Mouse (Mus musculus) ES-E14 (cell line): Measurements from ENCODE around the gene Rps13. TPM values are rescaled to one million over a fixed set of nuclear protein-coding genes. Genes with fewer than 3 reads are reported as not detected.

Source experiments
- DNase-seq: peaks from one replicate; pipeline ENCODE4 v3.0.0-alpha.2; 2013; ENCODE audit warnings: low read depth, low spot score
- H3K27ac ChIP-seq: 2 replicates; pipeline ENCODE4 v1.5.1; 2012; ENCODE audit warnings: low read depth, mild to moderate bottlenecking, low read length, moderate library complexity, mixed read lengths; ENCODE audit not compliant: poor library complexity, insufficient read depth, severe bottlenecking
- H3K36me3 ChIP-seq: 2 replicates; pipeline ENCODE4 v1.6.1; 2012; ENCODE audit warnings: mild to moderate bottlenecking, low read length, moderate library complexity, mixed read lengths; ENCODE audit not compliant: control insufficient read depth, poor library complexity, insufficient read depth, severe bottlenecking
- H3K4me1 ChIP-seq, 2 experiments: fragments of 150-350 bp in 1 of 2; sonication (generic) in 1 of 2; 2 replicates each; pipeline ENCODE4 v1.6.1; 2012; ENCODE audit warnings: low read length in 2 of 2, mild to moderate bottlenecking in 1 of 2, mixed read lengths in 1 of 2; ENCODE audit not compliant: control insufficient read depth in 2 of 2, insufficient read depth in 2 of 2, poor library complexity in 1 of 2
- H3K4me3 ChIP-seq, 2 experiments: fragments of 150-350 bp in 1 of 2; sonication (generic) in 1 of 2; 2 replicates each; pipeline ENCODE4 v1.5.1; 2012; ENCODE audit warnings: low read length in 2 of 2, low read depth in 1 of 2, mild to moderate bottlenecking in 1 of 2, mixed read lengths in 1 of 2; ENCODE audit not compliant: insufficient read depth in 1 of 2, poor library complexity in 1 of 2, severe bottlenecking in 1 of 2
- H3K9ac ChIP-seq: 2 replicates; pipeline ENCODE4 v1.6.1; 2012; ENCODE audit warnings: low read depth, mild to moderate bottlenecking, low read length, mixed read lengths; ENCODE audit not compliant: poor library complexity, insufficient read depth, severe bottlenecking
- H3K9me3 ChIP-seq: fragments of 150-350 bp; sonication (generic); 2 replicates; pipeline ENCODE4 v1.6.1; 2012; ENCODE audit warnings: low read depth, mild to moderate bottlenecking, low read length; ENCODE audit not compliant: control insufficient read depth, insufficient read depth
- CHD2 ChIP-seq: IDR thresholded peaks from 2 replicates; pipeline ENCODE4 v1.6.1; 2014; ENCODE audit warnings: mild to moderate bottlenecking, low read depth, low read length, inconsistent platforms
- HCFC1 ChIP-seq: IDR thresholded peaks from 2 replicates; pipeline ENCODE4 v1.6.1; 2012; ENCODE audit warnings: low read length, inconsistent platforms, borderline replicate concordance; ENCODE audit not compliant: insufficient read depth
- MAFK ChIP-seq: IDR thresholded peaks from 2 replicates; pipeline ENCODE4 v1.6.1; 2014; ENCODE audit warnings: mild to moderate bottlenecking, low read depth, low read length, inconsistent platforms; ENCODE audit not compliant: insufficient read depth
- ZC3H11A ChIP-seq: IDR thresholded peaks from 2 replicates; pipeline ENCODE4 v1.6.1; 2012; ENCODE audit warnings: low read depth, mild to moderate bottlenecking, inconsistent platforms, low read length, borderline replicate concordance
- ZNF384 ChIP-seq: IDR thresholded peaks from 2 replicates; pipeline ENCODE4 v1.6.1; 2012; ENCODE audit warnings: low read depth, low read length, inconsistent platforms
- in situ Hi-C, 2 experiments: fragments of 600-800 bp; cut with MboI; formaldehyde crosslinking; loops; one replicate each; pipeline ENCODE4 v1.15.1; 2025; ENCODE audit warnings: low sequenced_read_pairs in 2 of 2, inconsistent platforms in 1 of 2; ENCODE audit not compliant: unreplicated experiment in 2 of 2
- total RNA-seq: library from RNA; depleted of rRNA; stranded (reverse); fragments of 300-350 nt; gene quantifications from 2 replicates; pipeline ENCODE4 v1.2.3, GENCODE M21; 2012

The Rps13 gene
- total RNA-seq, 1 experiment, result 1,038 TPM

DNA sequence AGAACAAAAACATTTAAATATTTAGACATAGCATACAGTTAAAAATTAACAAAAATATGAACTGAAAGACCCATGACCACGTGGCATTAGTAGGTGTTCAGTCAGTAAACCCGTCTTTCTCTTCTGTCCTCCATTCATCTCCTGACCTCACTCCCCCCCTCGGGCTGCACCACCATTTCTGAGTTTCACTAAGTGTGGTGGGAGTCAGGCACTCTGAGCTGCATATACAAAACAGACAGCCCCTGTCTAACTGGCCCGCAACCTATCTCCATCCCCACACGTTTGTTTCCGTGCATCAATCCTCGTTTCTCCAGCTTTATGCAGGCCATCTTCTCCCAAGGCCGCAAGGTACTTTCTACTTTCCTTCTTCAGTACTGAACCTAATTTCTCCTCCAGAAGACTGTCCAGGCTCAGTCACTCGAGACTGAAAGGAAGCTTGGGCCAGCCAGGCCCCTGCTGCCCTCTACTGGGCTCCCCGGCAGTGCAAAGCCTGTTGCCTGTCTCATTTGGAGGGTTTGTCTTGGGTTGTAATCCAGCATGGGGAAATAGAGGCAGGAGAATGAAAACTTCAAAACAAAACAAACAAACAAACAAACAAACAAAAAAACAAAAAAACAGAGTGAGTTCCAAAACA, 10.5 kb downstream of the Rps13 start:
- Histone ChIP-seq H3K9ac (no peak overlapping the region; the same call in 1 of the 2 replicates), H3K4me1 (peaks cover 0 to 3% of the 10 kb centered on the region in 2 experiments; a peak in 1 of 4 replicates), H3K4me3 (no peak overlapping the region), H3K9me3 (no peaks in the 10 kb centered on the region), H3K27ac (no peak overlapping the region), H3K36me3 (no peaks in the 10 kb centered on the region)
- peak; percentile 54 for DNase-seq
- TF ChIP-seq MAFK (no peak), ZC3H11A (peak; percentile 57; the same call in 1 of the 2 replicates), ZNF384 (no peak), HCFC1 (no peak), CHD2 (no peak)
- in situ Hi-C loops, result no loop called here

DNA sequence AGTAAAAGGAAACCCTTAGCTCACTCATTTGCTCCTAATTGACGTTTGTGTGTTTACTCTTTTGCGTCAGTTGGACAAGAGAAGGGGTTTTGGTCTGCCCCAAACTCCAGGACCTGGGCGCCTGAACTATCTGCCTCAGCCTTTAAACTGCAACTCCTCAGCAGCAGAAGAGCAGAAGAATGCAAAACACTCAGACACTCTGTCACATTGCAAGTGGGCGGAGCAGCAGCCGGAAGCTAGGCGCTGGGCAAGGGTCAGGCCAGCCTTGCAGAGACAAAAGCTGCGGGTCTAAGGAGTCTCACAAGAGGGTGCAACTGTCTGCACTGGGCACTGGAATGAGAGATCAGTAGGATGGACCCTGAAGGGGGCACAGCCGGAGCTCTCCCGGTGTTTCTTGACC, 24.5 kb downstream of the Rps13 start:
- H3K4me3 ChIP-seq, result peak overlapping the region in 1 of 2 experiments; percentile 40; a peak in 1 of 4 replicates
- no peak for DNase-seq

DNA sequence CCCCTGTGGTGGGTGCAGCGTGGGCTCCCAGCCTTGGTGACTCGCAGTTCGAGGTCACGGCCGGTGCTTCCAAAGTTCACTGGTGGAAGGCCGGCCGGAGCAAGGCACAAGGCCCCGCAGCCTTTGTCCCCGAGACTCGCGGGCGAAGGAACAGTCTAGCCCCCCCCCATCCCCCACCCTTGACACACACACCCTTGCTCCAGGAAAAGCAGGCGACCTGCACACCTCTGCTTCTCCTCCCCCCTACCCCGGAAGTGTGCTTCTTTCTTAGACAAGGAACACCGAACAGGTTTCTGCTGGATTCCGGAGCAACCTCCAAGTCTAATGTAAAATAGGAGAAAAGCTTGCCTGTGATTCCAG, 25.4 kb downstream of the Rps13 start:
- H3K27ac ChIP-seq, result peak overlapping the region; percentile 98

More for the DNA sequence above, 24.5 kb downstream of the Rps13 start:
- no peak for TF ChIP-seq ZNF384
- no peak for TF ChIP-seq CHD2
- TF ChIP-seq HCFC1, result no peak
- TF ChIP-seq ZC3H11A, result no peak
- TF ChIP-seq MAFK, result no peak
- no peaks in the 10 kb centered on the region for H3K9me3 ChIP-seq
- H3K4me1 ChIP-seq, result peaks cover 4 to 11% of the 10 kb centered on the region in 2 experiments; a peak in 3 of 4 replicates
- no peak overlapping the region; the same call in 1 of the 2 replicates for H3K9ac ChIP-seq
- peak overlapping the region; percentile 55; the same call in 1 of the 2 replicates for H3K27ac ChIP-seq
- in situ Hi-C loops, result no loop called here
- H3K36me3 ChIP-seq, result no peaks in the 10 kb centered on the region; the same call in 1 of the 2 replicates

DNA sequence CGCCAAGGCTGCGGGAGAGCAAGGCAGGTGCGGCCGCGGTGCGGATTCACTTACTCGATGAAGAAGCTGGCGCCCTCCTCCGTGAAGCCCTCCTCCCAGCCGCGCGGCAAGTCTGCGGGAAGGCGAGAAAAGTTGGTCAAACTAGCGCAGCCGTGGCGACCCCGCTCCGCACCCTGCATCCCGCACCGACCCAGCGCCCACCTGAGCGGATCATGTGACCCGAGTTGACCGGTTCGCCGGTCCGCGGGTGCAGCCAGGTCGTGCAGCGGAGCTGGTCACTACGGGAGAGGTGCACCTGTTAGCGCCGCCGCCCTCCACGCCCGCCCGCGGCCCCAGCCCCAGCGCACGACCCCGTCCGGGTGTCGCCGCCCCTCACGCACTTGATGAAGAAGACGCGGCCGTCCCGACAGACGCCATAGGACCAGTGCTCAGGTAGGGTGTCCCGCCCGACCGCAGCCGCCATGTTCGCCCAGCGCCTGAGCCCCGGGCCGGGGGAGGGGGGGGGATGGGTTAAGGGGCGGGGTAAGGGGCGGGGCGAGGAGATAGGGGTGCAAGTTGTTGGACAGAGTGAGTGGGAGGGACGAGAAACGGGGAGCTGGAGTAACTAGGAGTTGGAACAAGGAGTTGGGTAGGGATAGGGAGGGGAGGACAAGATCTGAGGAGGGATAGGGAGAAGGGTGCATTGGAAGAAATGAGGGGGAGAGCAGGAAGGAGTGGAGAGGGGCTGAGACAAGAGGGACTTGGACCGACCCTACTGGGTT, 25.9 kb downstream of the Rps13 start, which contains the start of gene Plekha7:
TSS of gene Plekha7 (minus strand) at position 506 of the 761 bp plus-strand sequence.
- H3K4me1 ChIP-seq, result peaks cover 4 to 14% of the 10 kb centered on the region in 2 experiments; a peak in 3 of 4 replicates

More for the DNA sequence above, 25.4 kb downstream of the Rps13 start:
- in situ Hi-C loops, result no loop called here
- peak overlapping the region; percentile 89 to 98 for H3K4me3 ChIP-seq
- peak; percentile 71 for DNase-seq
- no peaks in the 10 kb centered on the region for H3K9me3 ChIP-seq
- no peaks in the 10 kb centered on the region; the same call in 1 of the 2 replicates for H3K36me3 ChIP-seq
- H3K4me1 ChIP-seq, result peaks cover 4 to 13% of the 10 kb centered on the region in 2 experiments; a peak in 3 of 4 replicates
- TF ChIP-seq MAFK, result no peak
- H3K9ac ChIP-seq, result peak overlapping the region; percentile 88

More for the DNA sequence above, 25.9 kb downstream of the Rps13 start, which contains the start of gene Plekha7:
- Histone ChIP-seq H3K9ac (peak within 1 kb of the TSS; percentile 95), H3K9me3 (no peaks in the 10 kb centered on the region), H3K36me3 (no peaks in the 10 kb centered on the region; the same call in 1 of the 2 replicates), H3K27ac (peak within 1 kb of the TSS; percentile 98), H3K4me3 (peak within 1 kb of the TSS; percentile 89 to 98)
- TF ChIP-seq MAFK (no peak), ZNF384 (no peak), HCFC1 (no peak), ZC3H11A (no peak), CHD2 (no peak)
- peak; percentile 80 for DNase-seq
- in situ Hi-C loops, result no loop called here
